Mouse (Mus musculus) granulocyte monocyte progenitor cell, adult 5-6 weeks (primary cell): Measurements from ENCODE around the gene Psmd8. TPM values are rescaled to one million over a fixed set of nuclear protein-coding genes. Genes with fewer than 3 reads are reported as not detected.
"Not testable (repeated sequence)": the region's sequence is repeated elsewhere in the genome, so short reads cannot be mapped to it uniquely, and the experiment has no call there.

ENCODE experiments used
- ATAC-seq: replicated peaks from 2 replicates; pipeline ENCODE4 v1.8.0; 2016; ENCODE audit warnings: mild to moderate bottlenecking, moderate TSS enrichment, inconsistent platforms; ENCODE audit not compliant: poor library complexity, severe bottlenecking
- total RNA-seq, 2 experiments: library from RNA; stranded (forward) in 1 of 2; stranded (reverse) in 1 of 2; fragments of 200-712, 200-1000 nt in 1 of 2; fragments of >200 nt in 1 of 2; fragmentation: Nextera tagmentation in 1 of 2; gene quantifications; 2 replicates each; pipeline ENCODE4 v1.2.3; 2014 to 2017

Gene Psmd8
- total RNA-seq (2014; fragmentation: Nextera tagmentation), result 119 and 172 TPM in 2 replicates
- 165 and 166 TPM in 2 replicates for total RNA-seq (2017)

- ATAC-seq, result peak; percentile 92
Measured at GRCm38 (mm10) chr7:29180077-29180853, at the start of gene Psmd8. Psmd8 (minus strand) TSS chr7:29180701.

GRCm38 (mm10) chr7:29228202-29228601 lies 47.7 kb upstream of the Psmd8 start:
- ATAC-seq, result no peak

GRCm38 (mm10) chr7:29225520-29225919 lies 45.0 kb upstream of the Psmd8 start:
- no peak for ATAC-seq

GRCm38 (mm10) chr7:29224756-29225394 lies 44.4 kb upstream of the Psmd8 start:
- ATAC-seq, result no peak

- no peak for ATAC-seq
Measured at GRCm38 (mm10) chr7:29214846-29215245, 34.3 kb upstream of the Psmd8 start.

- no peak for ATAC-seq
Measured at GRCm38 (mm10) chr7:29214236-29214635, 33.7 kb upstream of the Psmd8 start.

GRCm38 (mm10) chr7:29213675-29214082 lies 33.2 kb upstream of the Psmd8 start, which contains the start of gene Catsperg1:
Catsperg1 (minus strand) TSS chr7:29214035.
- ATAC-seq, result no peak

- not testable (repeated sequence) for ATAC-seq
Measured at GRCm38 (mm10) chr7:29212775-29213560, 32.5 kb upstream of the Psmd8 start.

- peak; percentile 56 for ATAC-seq
Measured at GRCm38 (mm10) chr7:29212199-29212765, 31.8 kb upstream of the Psmd8 start.

GRCm38 (mm10) chr7:29211415-29212198 lies 31.1 kb upstream of the Psmd8 start:
- peak; percentile 75 for ATAC-seq

- ATAC-seq, result peak; percentile 57
Measured at GRCm38 (mm10) chr7:29211013-29211412, 30.5 kb upstream of the Psmd8 start.

- no peak for ATAC-seq
Measured at GRCm38 (mm10) chr7:29202577-29202976, 22.1 kb upstream of the Psmd8 start.

GRCm38 (mm10) chr7:29194230-29194629 lies 13.7 kb upstream of the Psmd8 start:
- ATAC-seq, result not testable (repeated sequence)

GRCm38 (mm10) chr7:29181323-29181722 lies 822 bp upstream of the Psmd8 start:
- not testable (repeated sequence) for ATAC-seq

GRCm38 (mm10) chr7:29180854-29181236 lies 344 bp upstream of the Psmd8 start:
- ATAC-seq, result no peak

- peak; percentile 54 for ATAC-seq
Measured at GRCm38 (mm10) chr7:29179323-29179722, 1.2 kb downstream of the Psmd8 start.

GRCm38 (mm10) chr7:29178106-29178505 lies 2.4 kb downstream of the Psmd8 start:
- ATAC-seq, result no peak

GRCm38 (mm10) chr7:29172390-29173016 lies 8.0 kb downstream of the Psmd8 start:
- ATAC-seq, result no peak

GRCm38 (mm10) chr7:29171562-29172097 lies 8.9 kb downstream of the Psmd8 start:
- ATAC-seq, result no peak
